Mouse (Mus musculus): ENCODE results near the gene Ak2.

Gene Ak2

DNA sequence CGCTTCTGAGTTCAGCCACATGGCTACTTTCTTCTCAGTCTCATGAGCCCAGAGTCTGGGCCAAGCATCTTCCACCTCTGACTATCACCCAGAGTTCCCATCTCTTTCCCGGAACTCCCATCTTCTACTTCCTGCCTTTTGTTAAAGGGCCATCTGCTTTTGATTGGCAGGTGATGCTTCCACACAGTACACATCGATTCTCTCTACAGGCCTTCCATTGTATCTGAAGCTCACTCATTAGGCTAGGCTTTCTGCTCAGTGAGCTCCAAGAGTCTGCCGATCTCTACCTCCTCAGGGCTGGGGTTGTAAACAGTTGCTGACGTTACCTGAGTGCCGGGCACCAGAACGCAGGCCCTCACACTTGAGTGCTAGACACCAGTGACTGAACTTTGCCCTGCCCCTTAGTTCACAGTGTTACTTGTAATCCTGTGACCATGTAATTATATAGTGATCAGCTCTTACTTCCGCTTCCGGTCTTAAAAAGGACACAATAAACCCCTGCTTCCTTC, at the start of gene Ak2:
Ak2 (plus strand) TSS at position 459 of the 509 bp plus-strand sequence.
- DNase-seq: no peak

DNA sequence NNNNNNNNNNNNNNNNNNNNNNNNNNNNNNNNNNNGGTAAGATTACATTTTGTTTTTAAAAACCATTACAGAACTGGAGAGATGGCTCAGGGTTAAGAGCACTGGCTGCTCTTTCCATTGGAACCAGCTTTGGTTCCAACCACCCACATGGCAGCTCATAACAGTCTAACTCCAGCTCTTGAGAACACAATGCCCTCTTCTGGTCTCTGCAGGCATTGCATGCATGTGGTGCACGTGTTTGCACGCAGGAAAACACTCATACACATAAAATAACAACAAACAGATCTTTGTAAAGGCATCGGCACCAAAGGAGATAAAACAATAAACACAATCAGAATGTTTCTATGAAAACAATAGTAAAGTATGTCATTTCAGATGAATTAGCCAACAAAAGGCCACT, 49.4 kb upstream of the Ak2 start:
- DNase-seq: no peak

DNA sequence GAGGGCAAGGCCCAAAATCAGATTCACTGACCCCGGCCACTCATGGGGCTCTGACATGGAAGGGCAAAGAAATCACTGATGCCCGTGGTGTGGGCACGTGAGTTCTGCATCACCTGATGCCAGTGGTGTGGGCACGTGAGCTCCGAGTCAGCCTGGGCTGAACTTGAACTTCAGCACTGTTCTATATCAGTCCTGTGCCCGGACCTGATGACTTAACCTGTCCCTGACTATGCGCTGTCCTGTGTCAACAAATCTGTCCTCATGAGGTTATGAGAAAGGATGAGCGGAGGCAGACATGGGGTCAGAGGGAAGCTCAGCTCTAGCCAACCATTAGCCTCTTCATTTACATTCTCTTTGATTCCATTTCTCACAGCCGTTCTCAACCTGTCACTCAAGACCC, 45.0 kb upstream of the Ak2 start:
- no peak for DNase-seq

DNA sequence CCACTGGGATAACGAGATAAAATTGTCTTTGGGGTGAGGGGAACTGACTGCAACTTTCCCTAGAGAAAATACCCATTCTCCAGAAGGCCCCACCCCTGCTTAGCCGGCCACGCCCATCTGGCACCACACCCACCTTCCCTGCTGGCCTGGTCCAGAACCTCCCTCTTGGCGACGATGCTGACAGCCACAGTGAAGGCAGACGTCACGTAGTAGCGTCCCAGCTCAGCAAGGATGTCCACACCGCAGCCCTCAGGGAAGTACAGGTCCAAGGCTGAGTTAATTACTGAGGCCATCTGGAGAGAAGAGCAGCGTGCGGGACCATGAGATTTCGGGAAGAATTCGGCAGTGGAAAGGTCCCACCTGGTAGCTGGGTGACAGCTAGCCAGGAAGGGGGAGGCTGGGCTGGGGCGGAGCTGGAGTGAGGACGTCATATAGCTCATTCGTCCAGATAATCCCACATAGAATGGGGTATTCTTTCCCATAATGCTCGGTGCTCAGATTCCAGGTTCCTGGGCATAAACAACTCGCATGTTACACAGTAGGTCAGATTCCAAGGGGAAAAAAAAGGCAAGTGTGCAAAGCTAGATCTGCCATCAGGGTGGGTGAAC, 44.3 kb upstream of the Ak2 start:
- no peak for DNase-seq

DNA sequence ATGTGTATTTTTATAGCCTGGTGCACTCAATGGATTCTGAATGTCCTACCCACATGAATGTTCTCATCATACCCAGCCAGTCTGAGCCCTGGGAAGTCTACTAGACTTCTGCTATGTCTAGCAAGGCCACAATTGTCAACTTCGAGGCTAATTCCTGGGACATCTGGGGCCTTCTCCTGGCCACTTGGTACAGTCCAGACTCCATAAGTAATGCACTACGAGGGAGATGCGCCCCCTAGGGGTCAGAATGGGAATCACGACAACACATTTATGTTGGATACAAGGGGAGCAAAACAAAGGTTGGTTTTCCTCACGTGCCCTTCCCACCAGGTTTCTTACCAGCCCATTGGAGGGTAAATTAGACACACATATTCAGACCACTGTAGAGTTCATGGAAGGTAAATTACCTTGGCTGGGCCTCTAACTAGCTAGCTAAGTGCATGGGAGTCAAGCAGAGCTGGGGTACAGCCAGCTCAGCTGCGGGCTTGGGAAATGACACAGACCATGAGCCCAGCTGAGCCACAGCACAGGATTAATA, 43.6 kb upstream of the Ak2 start:
- DNase-seq: peak; percentile 59

DNA sequence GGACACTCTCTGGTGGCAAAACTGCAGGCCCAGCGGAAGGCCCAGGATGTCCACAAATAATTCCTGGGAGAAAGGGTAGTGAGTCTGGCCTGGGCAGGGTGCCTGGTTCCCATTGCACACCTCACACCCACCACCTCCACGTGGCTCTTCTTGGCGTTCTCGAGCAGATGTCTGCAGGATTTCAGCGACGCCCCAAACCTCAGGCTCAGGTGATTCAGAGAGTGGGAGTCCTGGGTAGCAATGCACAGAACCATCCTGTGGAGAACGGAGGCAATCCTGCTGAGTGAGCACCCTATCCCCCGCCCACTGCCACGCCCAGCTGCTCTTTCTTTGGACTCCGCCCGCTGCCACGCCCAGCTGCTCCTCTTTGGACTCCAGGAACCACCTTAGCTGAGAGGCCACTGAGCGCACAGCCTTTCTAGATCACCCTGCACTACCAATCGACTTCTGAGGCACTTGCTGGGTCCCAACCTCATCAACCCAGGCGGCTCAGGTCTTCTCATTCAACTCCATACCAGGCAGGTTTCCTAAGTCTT, 42.2 kb upstream of the Ak2 start:
- peak; percentile 41 for DNase-seq

DNA sequence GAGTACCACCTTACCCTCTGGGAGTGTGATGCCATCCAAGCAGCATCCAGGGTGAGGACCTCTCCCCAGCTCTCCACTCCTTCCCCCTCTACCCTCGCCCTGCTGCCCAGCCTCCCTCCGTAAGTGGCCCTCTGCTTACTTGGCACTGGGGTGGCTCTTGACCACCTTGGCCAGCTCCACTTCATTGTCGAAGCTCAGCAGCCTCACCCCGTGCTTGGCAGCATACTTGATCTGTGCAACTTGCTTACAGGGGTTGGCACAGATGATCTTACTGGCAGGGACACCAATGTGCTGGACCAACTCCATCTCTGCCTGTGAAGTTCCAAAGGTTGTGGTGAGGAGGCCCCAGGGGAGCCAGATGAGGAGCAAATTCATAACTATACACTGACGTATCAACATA, 41.3 kb upstream of the Ak2 start:
- DNase-seq: peak; percentile 83

DNA sequence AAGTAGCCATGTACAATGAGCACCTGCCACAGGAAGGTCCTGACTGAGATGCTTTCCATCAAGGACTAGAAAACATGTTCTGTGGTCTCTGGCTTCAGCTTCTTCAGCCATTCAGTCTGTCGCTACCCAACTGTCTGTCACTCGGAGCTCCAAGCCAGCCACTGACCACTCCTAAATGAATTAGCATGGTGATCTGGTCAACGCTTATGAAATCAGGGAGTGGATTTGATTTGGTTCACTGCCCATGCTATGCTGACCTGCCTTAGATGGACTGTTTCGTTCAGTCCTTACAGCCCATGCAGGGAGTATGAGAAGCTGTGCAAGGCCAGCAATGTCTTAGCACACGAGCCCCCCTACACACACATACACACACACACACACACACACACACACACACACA, 37.9 kb upstream of the Ak2 start:
- DNase-seq: no peak

DNA sequence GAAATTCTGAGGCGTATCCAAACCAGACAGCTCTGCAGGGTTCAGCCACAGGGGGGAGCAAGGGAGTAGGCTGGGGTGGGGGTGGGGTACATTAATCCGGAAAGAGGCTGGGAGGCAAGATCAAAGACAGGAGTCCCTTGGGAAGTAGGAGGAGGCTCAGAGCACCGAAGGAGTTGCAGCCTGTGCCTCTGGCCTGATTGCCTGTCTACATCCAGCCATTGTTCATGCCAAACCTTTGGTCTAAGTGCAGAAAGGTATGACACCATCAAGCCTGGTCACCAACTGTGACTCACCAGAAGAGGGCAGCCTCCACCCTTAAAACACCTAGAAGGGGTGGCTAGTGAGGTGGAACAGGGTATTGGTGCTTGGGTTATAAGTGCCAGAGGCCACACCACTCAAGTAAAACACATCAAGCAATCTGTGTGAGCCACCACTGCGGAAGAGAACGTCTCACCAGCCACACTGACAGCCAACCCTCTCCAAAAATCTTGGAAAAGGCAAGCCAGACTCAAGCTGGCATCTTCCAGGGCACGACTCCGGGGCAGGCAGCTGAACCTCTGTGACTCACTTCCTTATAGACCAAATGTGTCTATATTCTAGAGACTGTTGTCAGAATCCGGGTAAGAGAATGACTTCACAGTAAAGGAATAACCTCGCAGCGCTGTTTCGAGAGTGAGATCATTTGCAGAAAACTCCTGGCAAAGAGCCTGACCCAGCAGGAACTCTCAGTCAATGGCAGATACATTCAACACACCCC, 34.4 kb upstream of the Ak2 start:
- DNase-seq: peak; percentile 76

DNA sequence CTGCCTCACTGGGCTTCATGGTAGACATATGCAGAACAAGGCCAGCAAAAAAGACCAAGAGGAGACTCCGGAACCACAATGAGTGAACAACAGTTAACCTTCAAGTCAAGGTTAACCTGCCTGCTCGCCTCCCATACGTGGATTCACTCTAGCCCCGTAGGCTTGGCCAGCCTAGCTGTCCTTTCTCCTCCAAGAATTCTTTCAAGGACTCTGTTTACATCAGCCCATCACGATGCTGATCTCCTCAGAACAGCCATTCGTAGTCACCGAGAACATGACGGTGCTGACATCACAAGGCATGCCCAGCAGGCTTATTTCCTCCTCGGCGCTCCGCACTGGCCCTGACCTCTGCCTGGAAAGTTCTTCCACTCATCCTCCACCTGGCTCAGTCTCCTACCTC, 33.6 kb upstream of the Ak2 start:
- no peak for DNase-seq

DNA sequence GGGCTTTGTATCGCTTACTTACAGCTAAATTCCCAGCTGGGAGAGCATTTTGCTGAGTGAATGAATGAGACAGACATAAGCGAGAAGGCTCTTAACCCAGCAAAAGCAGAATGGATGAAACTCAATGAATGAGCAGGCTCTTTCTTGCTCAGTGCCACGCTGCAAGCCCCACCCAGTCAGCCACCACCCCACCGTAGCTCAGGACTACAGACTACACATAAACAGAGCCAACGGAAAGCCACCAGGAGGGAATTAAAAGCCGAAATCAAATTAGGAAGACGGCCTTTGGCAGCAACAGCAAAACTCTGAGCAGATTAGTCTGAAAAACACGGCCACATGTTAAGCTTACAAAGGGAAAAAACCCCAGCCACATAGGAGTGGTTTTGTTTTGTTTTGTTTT, 32.9 kb upstream of the Ak2 start:
- no peak for DNase-seq

DNA sequence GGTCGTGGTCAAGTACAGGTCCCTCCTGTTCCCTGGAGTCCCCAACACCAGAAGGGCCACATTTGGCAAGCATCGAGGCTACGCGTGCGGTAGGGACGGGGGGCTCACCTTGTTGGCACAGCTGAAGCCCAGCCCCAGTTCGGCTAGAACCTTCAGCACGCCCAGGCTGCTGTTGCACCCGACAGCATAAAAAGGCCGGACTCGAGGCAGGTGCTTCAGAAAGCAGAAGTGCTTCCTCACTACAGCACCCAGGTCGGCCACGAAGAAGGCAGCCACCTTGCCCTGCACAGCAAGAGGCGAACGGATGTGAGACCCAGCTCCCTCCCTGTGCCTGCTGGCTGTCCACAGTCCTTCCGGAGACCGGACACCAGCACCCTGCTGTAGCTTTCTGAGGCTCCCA, 32.1 kb upstream of the Ak2 start:
- no peak for DNase-seq

DNA sequence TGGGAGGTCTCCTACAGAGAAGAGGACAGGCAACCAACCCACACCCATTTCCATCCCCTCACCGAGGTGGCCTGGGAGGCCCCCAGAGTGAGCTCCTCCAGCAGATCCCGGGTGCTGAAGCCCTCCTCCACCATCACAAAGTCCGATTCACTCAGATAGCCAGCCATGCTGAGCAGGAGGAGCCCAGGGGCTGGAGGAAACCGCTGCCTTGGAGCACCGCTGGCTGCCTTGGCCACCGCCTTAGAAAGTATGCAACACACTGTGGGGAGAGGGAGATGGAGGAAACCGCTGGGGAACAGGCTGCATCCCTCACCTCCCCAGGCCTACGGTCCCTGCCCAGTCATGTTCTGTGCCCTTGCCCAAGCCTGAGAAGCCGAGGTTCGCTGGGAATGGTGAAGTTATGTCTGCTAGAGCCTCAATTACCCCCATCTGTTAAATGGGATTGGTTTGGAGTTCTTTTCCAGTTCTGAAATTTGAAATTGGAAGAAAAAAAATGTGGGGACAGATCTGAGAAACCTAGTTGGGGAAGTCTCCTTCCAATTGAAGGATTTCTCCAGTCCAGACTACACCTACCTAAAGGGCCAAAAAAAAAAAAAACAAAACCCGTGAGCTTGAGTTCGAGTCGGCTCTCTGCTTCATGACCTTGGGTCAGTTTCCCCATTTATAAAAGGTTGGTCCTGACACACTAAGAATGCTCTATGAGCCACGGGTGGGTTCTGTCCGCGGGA, 30.3 kb upstream of the Ak2 start:
- no peak for DNase-seq

DNA sequence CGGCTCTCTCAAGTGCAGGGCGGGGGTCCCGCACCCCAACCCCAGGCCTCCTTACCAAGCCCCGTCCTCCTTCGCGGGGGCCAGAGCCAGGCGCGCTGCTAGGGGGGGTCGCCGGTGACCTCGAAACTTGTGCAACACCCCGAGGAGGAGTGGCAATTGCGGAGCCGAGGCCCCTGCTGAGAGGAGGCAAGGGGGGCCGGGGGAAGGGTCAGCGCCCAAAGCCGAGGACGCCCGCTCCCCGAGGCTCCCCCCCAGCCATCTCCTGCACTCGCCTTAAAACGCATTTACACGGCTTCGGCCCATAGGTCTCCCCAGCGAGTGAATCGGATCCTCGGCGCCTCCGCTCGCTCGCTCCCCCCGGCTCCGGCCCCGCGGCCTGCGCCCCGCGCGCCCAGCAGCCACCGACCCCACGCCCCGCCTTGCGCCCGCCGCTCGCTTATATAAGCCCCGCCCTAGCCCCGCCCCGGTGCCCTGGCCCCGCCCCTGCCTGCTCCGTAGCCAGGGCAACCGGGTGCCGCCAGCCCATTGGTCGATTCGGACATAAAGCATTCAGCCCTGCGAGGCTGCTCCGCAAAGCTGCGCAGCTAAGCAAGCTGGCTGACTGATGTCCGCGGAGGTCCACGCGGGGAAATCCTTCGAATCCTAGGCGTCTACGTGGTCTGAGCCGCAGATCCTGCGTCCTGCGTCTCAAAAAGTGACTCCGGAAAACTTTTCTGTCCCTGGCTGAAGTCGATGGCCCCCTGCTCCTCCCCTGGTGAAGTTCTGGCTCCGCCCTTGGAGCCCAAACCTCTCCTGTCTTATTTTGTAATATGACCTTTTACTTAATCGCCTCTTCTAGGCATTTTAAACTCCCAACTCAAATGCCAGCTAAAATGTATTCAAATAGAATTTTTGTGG, 29.5 kb upstream of the Ak2 start, which contains the start of gene Azin2:
Azin2 (minus strand) TSS at position 414 of the 897 bp plus-strand sequence.
- DNase-seq: peak; percentile 94

DNA sequence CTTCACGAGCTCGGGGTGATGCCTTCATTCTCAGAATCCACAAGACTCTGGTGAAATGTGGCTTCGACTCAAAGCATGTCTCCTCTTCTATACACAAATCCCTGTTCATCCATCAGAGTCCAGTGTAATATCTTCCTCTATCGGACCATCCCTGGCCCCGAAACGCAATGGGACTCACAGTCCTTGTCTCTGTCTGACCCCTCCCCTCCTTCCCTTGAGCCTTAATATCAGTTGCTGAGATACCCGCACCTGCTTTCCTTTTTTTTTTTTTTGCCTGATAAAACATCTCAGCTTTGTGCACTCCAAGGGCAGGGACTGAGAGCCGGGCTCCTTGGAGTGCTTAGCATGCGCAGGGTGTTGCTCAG, 28.9 kb upstream of the Ak2 start:
- DNase-seq: no peak

DNA sequence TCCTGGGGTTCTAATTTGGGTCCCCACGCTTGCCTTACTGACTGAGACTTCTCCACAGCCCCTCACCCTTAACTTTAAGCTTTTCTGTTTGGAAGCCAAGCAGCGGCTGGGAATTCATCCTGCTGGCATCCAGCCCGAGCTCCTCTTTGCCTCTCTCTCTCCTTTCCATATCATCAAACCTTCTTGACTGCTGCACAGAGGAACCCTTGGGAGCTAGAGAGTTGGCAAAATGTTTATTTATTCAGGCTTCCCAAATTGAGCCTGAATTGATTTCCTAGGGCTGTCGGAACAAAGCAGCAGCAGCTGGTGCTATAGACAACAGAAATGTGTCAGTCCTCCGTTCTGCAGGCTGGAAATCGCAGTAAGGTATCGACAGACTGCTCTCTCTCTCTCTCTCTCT, 25.0 kb upstream of the Ak2 start:
- DNase-seq: no peak

DNA sequence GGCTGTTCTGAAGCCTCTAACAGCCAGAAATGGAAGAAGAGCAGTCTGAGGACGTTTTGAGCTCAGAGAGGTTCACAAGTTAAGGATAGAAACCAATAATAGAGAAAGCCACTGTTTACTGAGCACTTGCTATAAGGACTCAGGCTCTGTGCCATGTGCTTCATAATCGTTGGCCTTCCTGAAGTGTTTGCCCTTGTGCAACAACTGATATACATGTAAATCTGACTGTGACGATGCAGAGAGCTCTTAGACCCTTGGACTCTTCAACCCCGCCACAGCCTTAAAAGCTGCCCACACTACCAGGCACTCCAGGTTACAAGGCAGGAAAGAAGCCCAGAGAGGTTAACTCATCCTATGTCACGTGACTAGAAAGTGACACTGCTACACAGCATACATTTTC, 22.7 kb upstream of the Ak2 start:
- DNase-seq: no peak

DNA sequence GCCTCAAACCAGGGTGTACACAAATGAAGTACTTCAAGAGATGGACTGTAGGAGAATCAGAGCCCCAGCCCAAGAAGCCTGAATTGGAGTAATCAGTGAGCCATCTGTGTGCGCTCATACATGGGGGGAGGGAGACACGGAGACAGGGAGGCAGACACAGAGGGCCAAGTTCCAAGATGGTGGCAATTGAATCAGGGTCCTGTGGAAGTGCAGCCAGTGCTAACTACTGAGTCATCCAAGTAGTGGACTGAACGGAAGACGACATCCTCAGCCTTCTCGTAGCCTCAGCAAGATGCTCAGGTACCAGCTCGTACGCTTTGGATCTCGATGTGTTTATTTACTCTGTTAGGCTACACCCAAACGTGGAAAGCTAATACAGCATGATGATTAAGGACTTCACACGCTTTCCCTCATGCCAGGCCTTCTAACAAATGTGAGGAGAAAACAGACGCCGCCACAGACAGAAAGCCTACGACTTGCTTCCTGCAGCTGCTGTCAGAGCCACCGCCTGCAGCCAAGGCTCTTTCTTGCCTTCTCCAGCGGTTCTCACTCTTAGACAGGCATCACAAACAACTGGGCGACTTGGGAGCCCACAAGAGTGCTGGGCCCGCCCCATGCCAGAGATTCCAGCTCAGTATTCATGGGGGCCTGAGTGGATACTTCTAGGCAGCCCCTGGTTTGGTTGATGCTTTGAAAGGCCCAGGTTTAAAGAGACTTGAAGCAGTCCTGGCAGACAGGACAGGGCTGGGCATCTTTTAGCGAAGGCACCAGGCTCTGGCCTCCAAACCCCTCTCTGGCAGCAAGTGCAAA, 21.9 kb upstream of the Ak2 start:
- no peak for DNase-seq

DNA sequence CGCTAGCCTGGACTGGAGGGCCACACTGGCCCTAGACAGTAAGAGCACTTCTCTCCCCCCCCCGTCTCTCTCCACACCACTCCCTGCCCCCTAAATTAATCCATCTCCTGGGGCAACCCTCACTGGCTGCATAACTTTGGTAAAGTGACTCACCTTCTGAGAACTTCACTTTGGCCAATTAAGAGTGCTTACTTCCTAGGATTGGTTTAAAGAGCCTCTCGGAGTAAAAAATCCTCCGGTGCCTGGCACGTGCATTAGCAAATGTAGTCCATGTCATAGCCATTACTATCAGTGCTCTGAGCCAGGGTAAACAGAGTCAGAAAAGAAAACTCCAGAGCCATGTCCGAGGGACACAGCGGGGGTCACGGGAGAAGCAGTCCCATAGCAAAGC, 21.3 kb upstream of the Ak2 start:
- DNase-seq: no peak

DNA sequence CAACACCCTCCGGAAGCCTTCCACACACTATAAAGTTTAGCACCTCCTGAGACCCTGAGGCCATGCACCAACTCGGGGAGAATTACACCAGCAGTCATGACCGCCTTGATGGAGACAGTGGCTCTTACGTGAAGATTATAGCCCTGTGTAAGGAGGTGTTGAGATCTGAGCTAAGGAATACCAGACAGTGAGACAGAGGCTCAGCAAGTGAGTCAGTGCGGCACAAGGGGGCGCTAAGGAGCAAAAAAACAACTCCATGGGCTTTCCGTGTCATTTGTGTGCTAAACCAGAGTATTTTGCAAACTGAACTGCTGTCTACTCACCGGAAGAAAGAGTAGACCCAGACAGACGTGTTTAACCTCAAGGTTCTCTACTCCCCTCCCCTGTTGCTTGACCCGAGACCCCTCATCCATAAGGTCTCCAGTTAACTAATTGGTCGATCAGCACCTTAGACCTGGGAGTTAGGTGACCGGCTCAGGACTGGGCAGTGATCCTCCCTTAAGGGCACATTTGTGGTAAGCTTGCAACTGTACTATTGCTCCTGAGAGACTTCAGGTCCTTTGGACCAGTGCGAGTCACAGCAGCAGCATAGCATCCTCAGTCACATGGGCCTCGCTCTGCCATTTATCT, 20.6 kb upstream of the Ak2 start:
- DNase-seq: peak; percentile 86

DNA sequence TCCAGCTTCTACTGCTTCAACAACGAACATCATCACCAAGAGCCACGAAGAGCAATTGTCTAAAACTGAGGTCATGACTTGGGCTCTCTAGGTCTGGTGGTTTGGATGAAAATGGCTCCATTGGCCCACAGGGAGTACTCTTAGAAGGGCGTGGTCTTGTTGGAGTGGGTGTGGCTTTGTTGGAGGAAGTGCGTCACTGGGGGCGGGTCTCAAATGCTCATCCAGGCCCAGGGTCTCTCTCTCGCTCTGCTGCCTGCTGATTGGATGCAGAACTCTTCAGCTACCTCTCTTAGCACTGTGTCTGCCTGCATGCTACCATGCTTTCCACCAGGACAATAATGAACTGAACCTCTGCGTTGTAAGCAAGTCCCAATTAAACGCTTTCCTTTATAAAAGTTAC, 17.1 kb upstream of the Ak2 start:
- no peak for DNase-seq

All from kidney, adult 9 months (tissue).